Mouse (Mus musculus): Measurements from ENCODE around the gene Fam89b. TPM values are rescaled to one million over a fixed set of nuclear protein-coding genes. Genes with fewer than 3 reads are reported as not detected.

Fam89b gene
- polyA plus RNA-seq, 1 experiment from 2014 or later = 192 TPM

DNA sequence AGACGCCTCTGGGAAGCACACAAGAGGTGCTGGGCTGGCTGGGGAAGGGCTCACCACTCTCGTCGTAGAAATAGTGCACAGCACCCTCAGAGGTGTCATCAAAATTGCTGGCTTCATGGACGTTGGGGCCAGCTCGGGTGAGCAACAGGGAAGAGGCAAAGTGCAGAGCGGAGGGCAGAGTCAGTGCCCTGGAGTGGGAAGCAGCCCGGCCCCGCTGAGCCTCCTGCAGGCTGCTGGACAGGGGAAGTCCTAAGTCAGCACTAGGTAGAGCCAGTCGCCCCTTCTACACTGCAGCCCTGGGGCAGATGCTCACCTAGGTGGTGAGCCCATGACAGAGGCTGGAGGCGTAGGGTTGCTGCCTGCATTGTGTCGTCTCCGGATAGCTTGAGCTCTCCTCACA, 45.2 kb downstream of the Fam89b start:
- H3K4me3 ChIP-seq = no peak overlapping the region

DNA sequence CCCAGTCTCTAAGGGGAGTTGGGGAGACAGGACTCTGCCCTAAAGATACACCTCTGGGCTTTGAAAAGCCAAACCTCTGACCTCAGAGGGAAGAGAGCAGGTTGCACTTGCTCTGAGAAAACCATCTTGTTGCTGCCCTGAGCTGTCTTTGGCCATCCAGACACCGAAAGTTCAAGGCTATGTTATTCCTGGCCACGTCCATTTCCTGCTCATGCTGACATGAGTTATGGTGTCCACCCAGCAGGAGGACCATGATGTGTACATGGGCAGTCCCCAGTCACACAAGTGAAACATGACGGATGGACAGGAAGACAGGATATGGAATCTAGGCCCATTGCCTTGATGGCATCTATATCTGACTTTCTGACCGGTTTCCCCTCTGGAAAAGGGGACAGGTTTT, 49.0 kb downstream of the Fam89b start:
- Histone ChIP-seq H3K27ac (no peak overlapping the region), H3K4me1 (replicated peaks) (no peaks in the 10 kb centered on the region), H3K27me3 (ENCODE audit: insufficient read depth, poor library complexity, severe bottlenecking) (no peaks in the 10 kb centered on the region), H3K4me3 (no peak overlapping the region), H3K9me3 (no peaks in the 10 kb centered on the region), H3K36me3 (peaks cover 98% of the 10 kb centered on the region)
- WGBS = 89% methylated on average over 4 of the region's 4 CpGs
- DNase-seq (ENCODE audit: low spot score) = no peak

More for the DNA sequence above, 45.2 kb downstream of the Fam89b start:
- DNase-seq (ENCODE audit: low spot score) = no peak
- no peaks in the 10 kb centered on the region for H3K9me3 ChIP-seq
- H3K27ac ChIP-seq = no peak overlapping the region
- H3K4me1 ChIP-seq (replicated peaks) = peaks cover 14% of the 10 kb centered on the region
- peaks cover 81% of the 10 kb centered on the region for H3K36me3 ChIP-seq
- no peaks in the 10 kb centered on the region for H3K27me3 ChIP-seq (ENCODE audit: insufficient read depth, poor library complexity, severe bottlenecking)
- WGBS = 93% methylated on average over 12 of the region's 12 CpGs

Other genes with a start within 250 kb of the Fam89b start
- gene Mus81, start 241.3 kb downstream of the Fam89b start, polyA plus RNA-seq (2016; fragmentation: Nextera tagmentation; extraction: Ambion mirVana) = 43.7 and 51.4 TPM in 2 replicates
- gene Cfl1, start 239.2 kb downstream of the Fam89b start, polyA plus RNA-seq (2016; fragmentation: Nextera tagmentation; extraction: Ambion mirVana) = 3,259 and 3,562 TPM in 2 replicates
- not detected in 2 replicates for gene 1700020D05Rik, start 225.9 kb downstream of the Fam89b start, polyA plus RNA-seq (2016; fragmentation: Nextera tagmentation; extraction: Ambion mirVana)
- 8.9 and 18.7 TPM in 2 replicates for gene Snx32, start 219.1 kb downstream of the Fam89b start, polyA plus RNA-seq (2016; fragmentation: Nextera tagmentation; extraction: Ambion mirVana)
- 0.39 and 0.77 TPM in 2 replicates for gene Ovol1, start 169.0 kb downstream of the Fam89b start, polyA plus RNA-seq (2016; fragmentation: Nextera tagmentation; extraction: Ambion mirVana)
- gene Ap5b1, start 161.6 kb downstream of the Fam89b start, polyA plus RNA-seq (2016; fragmentation: Nextera tagmentation; extraction: Ambion mirVana) = 1.6 and 2.6 TPM in 2 replicates
- gene Rnaseh2c, start 127.8 kb downstream of the Fam89b start, polyA plus RNA-seq (2016; fragmentation: Nextera tagmentation; extraction: Ambion mirVana) = 177 and 187 TPM in 2 replicates
- 58.9 and 69.2 TPM in 2 replicates for gene Kat5, start 119.4 kb downstream of the Fam89b start, polyA plus RNA-seq (2016; fragmentation: Nextera tagmentation; extraction: Ambion mirVana)
- gene Rela, start 92.2 kb downstream of the Fam89b start, polyA plus RNA-seq (2016; fragmentation: Nextera tagmentation; extraction: Ambion mirVana) = 27.8 and 36.0 TPM in 2 replicates
- 27.5 and 27.6 TPM in 2 replicates for gene Sipa1, start 65.9 kb downstream of the Fam89b start, polyA plus RNA-seq (2016; fragmentation: Nextera tagmentation; extraction: Ambion mirVana)
- 34.1 and 35.1 TPM in 2 replicates for gene Map3k11, start 40.9 kb downstream of the Fam89b start, polyA plus RNA-seq (2016; fragmentation: Nextera tagmentation; extraction: Ambion mirVana)
- gene Pcnx3, start 40.7 kb downstream of the Fam89b start, polyA plus RNA-seq (2016; fragmentation: Nextera tagmentation; extraction: Ambion mirVana) = 27.3 and 30.8 TPM in 2 replicates
- 0.16 and 0.21 TPM in 2 replicates for gene Kcnk7, start 25.3 kb downstream of the Fam89b start, polyA plus RNA-seq (2016; fragmentation: Nextera tagmentation; extraction: Ambion mirVana)
- gene Ehbp1l1, start 3.3 kb downstream of the Fam89b start, polyA plus RNA-seq (2016; fragmentation: Nextera tagmentation; extraction: Ambion mirVana) = 9.7 and 10.1 TPM in 2 replicates
- gene Ltbp3, start 11.3 kb upstream of the Fam89b start, polyA plus RNA-seq (2016; fragmentation: Nextera tagmentation; extraction: Ambion mirVana) = 2.7 and 6.9 TPM in 2 replicates
- gene Scyl1, start 41.8 kb upstream of the Fam89b start, polyA plus RNA-seq (2016; fragmentation: Nextera tagmentation; extraction: Ambion mirVana) = 68.2 and 69.5 TPM in 2 replicates
- 37.2 and 37.8 TPM in 2 replicates for gene Frmd8, start 145.6 kb upstream of the Fam89b start, polyA plus RNA-seq (2016; fragmentation: Nextera tagmentation; extraction: Ambion mirVana)
- gene Slc25a45, start 148.2 kb upstream of the Fam89b start, polyA plus RNA-seq (2016; fragmentation: Nextera tagmentation; extraction: Ambion mirVana) = 2.8 TPM in 2 replicates
- gene Tigd3, start 164.5 kb upstream of the Fam89b start, polyA plus RNA-seq (2016; fragmentation: Nextera tagmentation; extraction: Ambion mirVana) = 9.9 and 11.3 TPM in 2 replicates
- gene Dpf2, start 183.4 kb upstream of the Fam89b start, polyA plus RNA-seq (2016; fragmentation: Nextera tagmentation; extraction: Ambion mirVana) = 225 TPM in 2 replicates
- 2.0 and 2.9 TPM in 2 replicates for gene Cdc42ep2, start 195.2 kb upstream of the Fam89b start, polyA plus RNA-seq (2016; fragmentation: Nextera tagmentation; extraction: Ambion mirVana)
- 83.7 and 110 TPM in 2 replicates for gene Pola2, start 234.5 kb upstream of the Fam89b start, polyA plus RNA-seq (2016; fragmentation: Nextera tagmentation; extraction: Ambion mirVana)

Data from hindbrain, embryonic 10.5 days (tissue).